Mouse (Mus musculus) midbrain, embryonic 12.5 days (tissue): Measurements from ENCODE around the gene 3100002H09Rik. TPM values are rescaled to one million over a fixed set of nuclear protein-coding genes. Genes with fewer than 3 reads are reported as not detected.

Experiments used
- ATAC-seq: fragments of 200-750 bp; cut with Nextera tagmentation; 2 replicates; pipeline ENCODE4 v1.8.0; 2017; ENCODE audit warnings: low read depth, moderate TSS enrichment, moderate library complexity; ENCODE audit not compliant: low FRiP score
- H3K27ac ChIP-seq: fragments of 300-500 bp; sonication (generic); replicated peaks from 2 replicates; pipeline ENCODE4 v1.5.1; 2016; ENCODE audit warnings: mild to moderate bottlenecking
- H3K27me3 ChIP-seq: fragments of 300-500 bp; sonication (generic); 2 replicates; pipeline ENCODE4 v1.6.1; 2016; ENCODE audit warnings: mild to moderate bottlenecking
- H3K36me3 ChIP-seq: fragments of 300-500 bp; sonication (generic); 2 replicates; pipeline ENCODE4 v1.6.1; 2016
- H3K4me1 ChIP-seq: fragments of 300-500 bp; sonication (generic); 2 replicates; pipeline ENCODE4 v1.6.1; 2016
- H3K4me2 ChIP-seq: fragments of 300-500 bp; sonication (generic); replicated peaks from 2 replicates; pipeline ENCODE4 v1.6.1; 2016; ENCODE audit warnings: mild to moderate bottlenecking, moderate library complexity
- H3K4me3 ChIP-seq: fragments of 300-500 bp; sonication (generic); 2 replicates; pipeline ENCODE4 v1.5.1; 2016; ENCODE audit warnings: mild to moderate bottlenecking
- H3K9ac ChIP-seq: fragments of 300-500 bp; sonication (generic); replicated peaks from 2 replicates; pipeline ENCODE4 v1.6.1; 2016; ENCODE audit warnings: mild to moderate bottlenecking, moderate library complexity
- H3K9me3 ChIP-seq: fragments of 300-500 bp; sonication (generic); 2 replicates; pipeline ENCODE4 v1.6.1; 2016; ENCODE audit warnings: mild to moderate bottlenecking
- WGBS: fragments of 180-500 bp; shearing (Covaris S2); methylation state at CpG from one replicate; pipeline ENCODE4 v1.1.7; 2016; 5-methylcytosine and 5-hydroxymethylcytosine counted together
- polyA plus RNA-seq: library from polyadenylated mRNA; unstranded; fragments of >200 nt; fragmentation: Nextera tagmentation; extraction: Ambion mirVana; gene quantifications from 2 replicates; pipeline ENCODE4 v1.2.1, GENCODE M21; 2016

The 3100002H09Rik gene
- polyA plus RNA-seq, 1 experiment from 2014 or later, result 1.6 TPM

DNA sequence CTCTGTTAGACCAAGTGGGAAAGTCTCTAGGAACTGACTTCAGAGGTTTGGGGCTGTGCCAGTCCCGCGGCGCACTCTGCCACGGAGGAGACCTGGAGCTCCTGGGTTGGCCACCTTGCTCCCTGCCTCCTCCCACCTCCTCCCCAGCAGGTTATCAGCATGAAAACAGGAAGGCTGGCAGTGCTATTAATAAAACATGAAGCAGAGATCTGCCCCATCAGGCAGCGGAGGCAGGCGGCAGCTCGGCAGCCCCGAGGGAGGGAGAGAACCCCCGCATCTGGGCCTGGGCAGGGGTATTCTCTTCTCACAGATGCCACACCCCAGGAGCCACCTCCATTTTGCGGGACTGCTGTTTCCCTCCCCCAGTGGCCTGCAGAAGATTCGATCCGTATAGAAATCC is 29.1 kb upstream of the 3100002H09Rik start:
- ATAC-seq, result no peak
- Histone ChIP-seq H3K9ac (0 out of 2 replicates have a peak overlapping the region, but pooled peaks have one; percentile 1), H3K4me1 (peaks cover 9% of the 10 kb centered on the region; the same call in 1 of the 2 replicates), H3K27me3 (peaks cover 29% of the 10 kb centered on the region), H3K27ac (no peak overlapping the region), H3K4me2 (0 out of 2 replicates have a peak overlapping the region, but pooled peaks have one; percentile 18), H3K36me3 (no peaks in the 10 kb centered on the region), H3K4me3 (no peak overlapping the region), H3K9me3 (no peaks in the 10 kb centered on the region)
- WGBS, result 23% methylated on average over 12 of the region's 12 CpGs

DNA sequence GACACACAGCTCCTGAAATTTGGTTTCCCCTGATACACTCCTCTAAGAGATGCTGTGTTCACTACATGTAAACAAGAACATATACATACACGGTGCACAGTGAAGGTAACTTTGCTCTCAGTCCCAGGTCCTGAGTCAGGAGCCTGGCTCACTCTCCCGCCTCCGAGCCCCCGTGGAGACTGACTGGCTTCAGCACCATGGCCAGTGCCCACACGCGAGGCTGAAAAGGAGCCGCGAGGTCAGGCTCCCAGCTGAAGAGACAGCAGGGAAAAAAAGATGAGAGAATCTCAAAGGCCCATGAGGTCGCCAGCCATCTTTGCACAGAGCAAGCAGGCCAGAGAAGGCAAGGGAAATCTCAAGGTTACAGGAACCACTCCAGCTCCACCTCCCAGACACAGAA is 22.7 kb upstream of the 3100002H09Rik start:
- no peaks in the 10 kb centered on the region for H3K4me1 ChIP-seq
- no peak for ATAC-seq
- H3K27me3 ChIP-seq, result peaks cover 14% of the 10 kb centered on the region; the same call in 1 of the 2 replicates
- H3K36me3 ChIP-seq, result no peaks in the 10 kb centered on the region
- no peak overlapping the region for H3K27ac ChIP-seq
- H3K9ac ChIP-seq, result no peak overlapping the region
- H3K4me2 ChIP-seq, result no peak overlapping the region
- 9% methylated on average over 9 of the region's 9 CpGs for WGBS
- H3K9me3 ChIP-seq, result no peaks in the 10 kb centered on the region
- no peak overlapping the region for H3K4me3 ChIP-seq

DNA sequence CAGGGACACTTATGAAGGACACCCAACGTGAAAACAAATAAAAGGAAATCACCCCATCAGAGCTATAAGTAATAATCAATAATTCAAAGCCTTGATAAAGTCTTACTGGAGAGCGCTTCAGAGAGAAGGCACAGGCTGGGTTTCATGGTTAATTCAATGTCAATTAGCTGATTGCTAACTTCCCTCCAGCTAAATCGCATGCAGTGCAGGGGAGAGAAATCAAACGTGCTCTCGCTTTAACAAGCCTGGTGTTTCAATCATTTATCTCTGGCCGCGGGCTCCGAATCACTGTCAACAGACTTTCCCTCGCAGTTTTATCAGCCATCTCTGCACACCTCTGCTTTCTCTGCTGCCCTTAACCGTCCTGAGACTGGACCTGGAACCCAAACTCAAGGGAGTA is 22.3 kb upstream of the 3100002H09Rik start:
- Histone ChIP-seq H3K4me3 (no peak overlapping the region), H3K4me2 (no peak overlapping the region), H3K36me3 (no peaks in the 10 kb centered on the region), H3K9me3 (no peaks in the 10 kb centered on the region), H3K4me1 (no peaks in the 10 kb centered on the region), H3K27me3 (peaks cover 14% of the 10 kb centered on the region; the same call in 1 of the 2 replicates), H3K27ac (no peak overlapping the region), H3K9ac (no peak overlapping the region)
- WGBS, result 70% methylated on average over 10 of the region's 10 CpGs
- ATAC-seq, result no peak

DNA sequence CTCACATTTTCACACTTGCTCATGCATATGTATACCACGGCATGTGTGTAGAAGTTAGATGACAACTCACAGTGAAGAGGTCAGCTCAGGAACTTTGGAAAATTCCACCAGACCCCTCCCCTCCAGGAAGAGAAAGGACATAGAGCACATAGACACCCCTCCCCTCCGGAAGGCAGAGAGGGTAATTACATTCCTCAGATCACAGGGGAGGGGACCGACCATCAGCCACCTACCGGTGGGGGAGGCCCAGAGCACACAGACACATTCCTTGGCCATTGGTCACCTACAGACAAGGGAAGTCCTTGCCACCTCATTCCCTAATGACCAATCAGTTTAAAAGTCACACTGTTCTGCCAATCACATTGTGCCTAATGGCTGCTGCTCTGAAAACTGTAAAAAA is 20.9 kb upstream of the 3100002H09Rik start:
- Histone ChIP-seq H3K9me3 (no peaks in the 10 kb centered on the region), H3K9ac (no peak overlapping the region), H3K27me3 (peaks cover 7% of the 10 kb centered on the region; the same call in 1 of the 2 replicates), H3K27ac (no peak overlapping the region), H3K4me3 (no peak overlapping the region), H3K36me3 (no peaks in the 10 kb centered on the region), H3K4me1 (peaks cover 4% of the 10 kb centered on the region), H3K4me2 (no peak overlapping the region)
- 74% methylated on average over 4 of the region's 4 CpGs for WGBS
- ATAC-seq, result no peak

DNA sequence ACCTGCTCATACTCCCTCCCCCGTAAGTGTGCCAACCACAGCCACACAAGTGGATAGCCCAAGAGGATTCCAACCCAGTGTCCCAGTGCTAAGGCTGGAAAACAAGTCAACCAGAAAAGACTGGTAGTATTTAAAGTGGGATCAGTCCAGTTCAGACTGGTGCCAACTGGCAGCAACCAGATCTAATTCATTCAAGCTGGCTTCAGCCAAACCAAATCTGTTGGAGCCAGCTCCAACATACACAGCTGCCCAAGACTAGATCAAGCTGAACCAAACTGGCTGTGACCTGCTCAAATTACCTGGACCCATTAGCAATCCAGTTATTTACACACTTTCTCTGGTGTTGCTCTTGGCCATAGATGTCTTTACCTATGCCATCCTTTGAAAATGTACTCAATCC is 16.2 kb upstream of the 3100002H09Rik start:
- WGBS, result 73% methylated on average over 1 of the region's 1 CpGs
- Histone ChIP-seq H3K36me3 (no peaks in the 10 kb centered on the region), H3K9me3 (no peaks in the 10 kb centered on the region), H3K4me3 (no peak overlapping the region), H3K4me2 (no peak overlapping the region), H3K27ac (no peak overlapping the region), H3K9ac (no peak overlapping the region), H3K4me1 (peaks cover 19% of the 10 kb centered on the region), H3K27me3 (no peaks in the 10 kb centered on the region; the same call in none of the 2 replicates)
- ATAC-seq, result no peak

DNA sequence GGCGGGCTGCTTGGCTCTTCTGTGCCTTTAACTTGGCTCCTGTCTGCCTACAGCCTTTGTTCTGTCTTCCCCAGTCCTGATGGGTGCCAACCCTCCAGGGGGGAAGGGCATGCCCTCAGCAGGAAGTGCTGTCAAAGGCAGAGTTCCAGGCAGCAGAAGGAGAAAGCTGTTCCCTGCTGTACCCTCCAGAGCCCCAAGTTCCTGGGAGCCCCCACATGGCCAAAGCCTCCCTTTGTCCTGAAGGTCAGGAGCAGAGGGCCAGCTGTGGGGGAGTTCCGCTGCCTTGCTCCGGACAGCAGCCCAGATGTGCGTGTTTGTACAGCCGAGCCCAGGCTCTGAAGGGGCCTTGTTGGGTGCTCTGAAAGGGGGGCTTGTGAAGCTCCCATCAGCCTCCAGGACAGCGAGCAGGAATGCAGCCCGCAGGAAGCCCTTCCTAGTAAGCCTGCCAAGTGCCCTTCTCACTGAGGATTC is 13.5 kb upstream of the 3100002H09Rik start:
- no peaks in the 10 kb centered on the region; the same call in none of the 2 replicates for H3K27me3 ChIP-seq
- H3K4me3 ChIP-seq, result no peak overlapping the region
- no peak for ATAC-seq
- H3K4me2 ChIP-seq, result no peak overlapping the region
- no peak overlapping the region for H3K27ac ChIP-seq
- no peaks in the 10 kb centered on the region for H3K36me3 ChIP-seq
- H3K4me1 ChIP-seq, result peaks cover 19% of the 10 kb centered on the region
- WGBS, result 22% methylated on average over 7 of the region's 7 CpGs
- no peak overlapping the region for H3K9ac ChIP-seq
- no peaks in the 10 kb centered on the region for H3K9me3 ChIP-seq

DNA sequence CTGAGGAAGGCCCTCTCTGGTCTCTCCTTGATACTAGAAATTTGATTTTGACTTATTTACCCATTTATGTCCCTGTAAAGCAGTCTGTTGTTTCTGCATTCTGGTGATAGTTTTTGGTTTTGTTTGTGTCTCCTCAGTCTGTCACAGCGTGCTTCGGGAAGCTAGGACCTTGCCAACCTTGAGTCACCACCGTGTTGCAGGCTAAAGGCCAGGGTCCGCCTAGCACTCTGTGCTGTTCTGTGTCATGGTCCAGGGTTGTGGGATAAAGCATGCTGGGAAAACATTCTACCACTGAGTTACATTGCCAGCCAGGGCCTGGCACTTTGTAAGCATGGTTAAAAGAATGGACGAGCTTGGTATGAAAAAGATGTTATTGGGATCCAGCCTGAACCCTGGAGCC is 12.0 kb upstream of the 3100002H09Rik start:
- ATAC-seq, result no peak
- WGBS, result 87% methylated on average over 5 of the region's 5 CpGs
- no peaks in the 10 kb centered on the region; the same call in none of the 2 replicates for H3K27me3 ChIP-seq
- no peaks in the 10 kb centered on the region for H3K36me3 ChIP-seq
- no peaks in the 10 kb centered on the region for H3K9me3 ChIP-seq
- no peak overlapping the region for H3K9ac ChIP-seq
- H3K4me3 ChIP-seq, result no peak overlapping the region
- no peak overlapping the region for H3K4me2 ChIP-seq
- peaks cover 28% of the 10 kb centered on the region for H3K4me1 ChIP-seq
- no peak overlapping the region for H3K27ac ChIP-seq

DNA sequence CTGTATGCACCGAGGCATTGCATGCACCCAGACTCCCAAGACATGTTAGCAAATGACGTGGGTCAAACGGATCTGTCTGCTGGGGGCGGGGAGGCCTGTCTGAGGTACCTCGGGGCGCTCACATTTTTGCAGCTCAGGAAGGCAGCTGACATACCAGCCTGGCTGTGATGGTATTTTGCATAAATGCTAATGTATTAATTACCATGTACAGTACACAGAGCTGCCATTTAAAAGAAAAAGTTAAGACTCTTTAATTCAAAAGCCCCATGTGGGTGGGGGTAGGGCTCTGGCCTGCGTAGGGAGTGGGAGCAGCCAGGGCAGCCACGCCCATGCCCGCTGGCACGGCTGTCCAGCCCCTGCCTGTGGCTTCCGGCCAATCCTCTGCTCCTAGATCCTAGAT is 10.8 kb upstream of the 3100002H09Rik start:
- WGBS, result 73% methylated on average over 11 of the region's 11 CpGs
- Histone ChIP-seq H3K4me2 (no peak overlapping the region), H3K27me3 (no peaks in the 10 kb centered on the region; the same call in none of the 2 replicates), H3K27ac (no peak overlapping the region), H3K36me3 (no peaks in the 10 kb centered on the region), H3K9me3 (no peaks in the 10 kb centered on the region), H3K4me1 (peaks cover 35% of the 10 kb centered on the region), H3K9ac (no peak overlapping the region), H3K4me3 (no peak overlapping the region)
- ATAC-seq, result peak; percentile 35; the same call in 1 of the 2 replicates

DNA sequence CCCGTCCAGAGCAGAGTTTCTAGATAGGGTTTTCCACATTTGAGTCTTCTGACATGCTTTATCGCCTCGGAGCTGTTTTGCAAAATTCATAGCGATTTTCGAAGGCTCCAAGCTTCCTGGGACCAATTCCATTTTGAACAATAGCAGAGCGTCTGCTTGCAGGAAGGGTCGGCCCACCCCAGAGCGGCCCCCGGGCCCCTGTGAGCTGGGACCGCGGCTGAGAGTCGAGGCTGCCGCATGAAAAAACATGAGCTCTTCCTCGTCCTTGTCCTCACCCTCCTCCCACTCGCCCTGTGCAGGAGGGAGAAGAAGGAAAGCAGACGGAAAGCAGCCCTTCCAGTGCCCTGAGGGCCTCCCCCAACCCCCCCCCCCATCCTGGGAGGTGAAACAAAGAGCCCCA is 8.0 kb upstream of the 3100002H09Rik start:
- Histone ChIP-seq H3K9me3 (no peaks in the 10 kb centered on the region), H3K4me3 (no peak overlapping the region), H3K4me2 (peak overlapping the region; percentile 32), H3K27me3 (peaks cover 8% of the 10 kb centered on the region), H3K36me3 (no peaks in the 10 kb centered on the region), H3K4me1 (peaks cover 36% of the 10 kb centered on the region), H3K9ac (no peak overlapping the region; the same call in 1 of the 2 replicates), H3K27ac (peak overlapping the region; percentile 77)
- WGBS, result 6% methylated on average over 16 of the region's 16 CpGs
- peak; percentile 51; the same call in 1 of the 2 replicates for ATAC-seq

DNA sequence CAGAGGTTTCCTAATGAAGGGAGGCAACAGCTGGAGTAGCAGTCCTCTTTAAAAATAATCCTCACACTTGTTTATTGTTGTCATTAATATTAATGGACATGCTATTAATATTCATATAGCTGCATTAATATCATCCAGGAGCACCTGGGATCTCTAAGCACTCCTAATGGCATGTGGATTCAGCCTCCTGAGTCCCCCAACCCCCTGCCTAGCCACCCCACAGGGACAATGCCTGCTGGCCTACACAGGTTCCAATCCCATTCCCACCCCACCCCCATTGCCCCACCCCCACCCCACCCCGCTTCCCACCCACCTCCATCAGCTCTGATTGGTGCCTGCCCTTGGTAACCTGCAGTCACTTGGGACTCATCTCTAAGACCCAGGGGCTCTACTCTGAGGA is 6.0 kb upstream of the 3100002H09Rik start:
- Histone ChIP-seq H3K4me3 (no peak overlapping the region), H3K27ac (0 out of 2 replicates have a peak overlapping the region, but pooled peaks have one; percentile 64), H3K27me3 (0 out of 2 replicates have a peak, but pooled peaks cover 12% of the 10 kb centered on the region), H3K4me1 (peaks cover 36% of the 10 kb centered on the region), H3K9me3 (no peaks in the 10 kb centered on the region), H3K36me3 (no peaks in the 10 kb centered on the region), H3K9ac (no peak overlapping the region), H3K4me2 (no peak overlapping the region)
- ATAC-seq, result peak; percentile 20; the same call in 1 of the 2 replicates
- 100% methylated on average over 1 of the region's 1 CpGs for WGBS

DNA sequence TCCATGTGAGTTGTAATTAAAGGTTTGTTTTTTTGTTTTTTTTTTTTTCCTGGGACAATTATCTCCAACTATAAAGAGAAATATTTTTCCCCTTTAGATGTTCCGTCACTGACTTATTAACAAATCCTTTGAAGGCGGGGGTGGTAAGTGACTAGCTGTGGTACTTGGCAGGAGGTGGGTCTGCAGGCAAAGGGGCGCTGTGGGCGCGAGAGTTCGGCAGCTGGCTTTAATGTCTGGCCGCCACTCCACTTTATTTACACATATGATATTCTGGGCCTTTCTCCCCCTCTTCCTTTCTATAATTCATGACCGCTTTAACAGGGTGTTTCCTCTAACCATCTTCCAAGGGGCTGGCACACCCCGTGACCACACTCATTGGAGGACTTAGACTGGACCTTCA is 5.4 kb upstream of the 3100002H09Rik start:
- H3K27ac ChIP-seq, result peak overlapping the region; percentile 64
- WGBS, result 55% methylated on average over 9 of the region's 9 CpGs
- H3K9ac ChIP-seq, result no peak overlapping the region
- no peak overlapping the region for H3K4me3 ChIP-seq
- H3K9me3 ChIP-seq, result no peaks in the 10 kb centered on the region
- H3K4me1 ChIP-seq, result peaks cover 36% of the 10 kb centered on the region
- 0 out of 2 replicates have a peak, but pooled peaks cover 12% of the 10 kb centered on the region for H3K27me3 ChIP-seq
- H3K36me3 ChIP-seq, result no peaks in the 10 kb centered on the region
- no peak overlapping the region for H3K4me2 ChIP-seq
- ATAC-seq, result 0 out of 2 replicates have a peak, but pooled peaks have one; percentile 33

DNA sequence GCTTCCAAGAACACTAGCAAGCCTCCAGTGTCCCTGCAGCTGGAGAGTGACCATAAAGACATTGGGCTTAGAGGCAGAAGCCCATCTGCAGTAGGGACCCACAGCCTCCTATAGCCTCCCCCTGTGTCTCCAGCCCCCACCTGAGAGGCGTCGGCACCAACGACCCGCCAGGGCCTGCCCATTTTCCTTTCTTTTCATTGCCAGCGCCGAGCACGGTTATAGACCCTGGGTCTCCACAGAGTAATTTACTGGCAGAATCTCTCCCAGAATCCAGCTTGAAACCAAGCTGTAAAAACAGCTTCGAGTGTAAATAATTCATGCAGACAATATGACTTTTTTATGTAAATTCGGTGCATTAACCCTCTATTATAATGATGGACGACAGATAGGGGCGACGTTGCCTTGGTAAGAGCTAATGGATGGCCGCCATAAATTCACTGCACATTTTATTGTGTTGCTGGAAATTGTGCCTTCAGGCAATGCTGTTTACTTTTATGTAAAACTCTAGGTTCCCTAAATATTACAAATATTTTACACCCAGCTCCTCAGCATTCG is 4.9 kb upstream of the 3100002H09Rik start:
- no peaks in the 10 kb centered on the region for H3K9me3 ChIP-seq
- H3K27ac ChIP-seq, result peak overlapping the region; percentile 64
- H3K4me1 ChIP-seq, result peaks cover 36% of the 10 kb centered on the region
- 0 out of 2 replicates have a peak, but pooled peaks cover 12% of the 10 kb centered on the region for H3K27me3 ChIP-seq
- H3K4me3 ChIP-seq, result no peak overlapping the region
- WGBS, result 48% methylated on average over 14 of the region's 14 CpGs
- H3K9ac ChIP-seq, result no peak overlapping the region
- no peaks in the 10 kb centered on the region for H3K36me3 ChIP-seq
- no peak for ATAC-seq
- no peak overlapping the region for H3K4me2 ChIP-seq
